Mouse (Mus musculus): ENCODE data around the gene Shc3. TPM values are rescaled to one million over a fixed set of nuclear protein-coding genes. Genes with fewer than 3 reads are reported as not detected.
A peak's percentile ranks its signal among the peaks of the same experiment; 100 is the strongest.

The Shc3 gene
- polyA plus RNA-seq, 1 experiment from 2014 or later: 0.28 TPM

DNA sequence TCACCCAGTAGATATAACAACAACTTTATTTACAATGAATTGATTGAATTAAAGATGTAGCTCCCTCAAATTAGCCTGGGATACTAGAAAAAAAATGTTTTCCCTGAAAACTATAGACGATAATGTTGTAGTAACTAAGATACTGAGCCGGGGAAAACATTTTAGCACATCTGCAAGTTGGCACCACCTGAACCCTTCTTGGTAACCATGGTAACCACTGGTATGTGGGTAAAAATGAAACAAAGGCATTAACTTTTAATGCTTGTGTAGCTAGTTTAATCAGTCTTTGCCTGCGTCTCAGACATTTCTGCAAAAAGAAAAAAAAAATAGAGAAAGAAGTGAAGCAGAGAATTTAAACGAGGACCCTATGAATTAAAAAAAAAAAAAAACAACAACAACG, 42.3 kb upstream of the Shc3 start:
- DNase-seq (ENCODE audit: low spot score) (no peak), ATAC-seq (ENCODE audit: low FRiP score, low TSS enrichment) (no peak)
- WGBS: 33% methylated on average over 5 of the region's 5 CpGs
- Histone ChIP-seq H3K9me3 (ENCODE audit: control insufficient read depth, low read length) (no peaks in the 10 kb centered on the region), H3K27me3 (ENCODE audit: control insufficient read depth, insufficient read depth, low read length) (no peaks in the 10 kb centered on the region), H3K4me1 (replicated peaks; ENCODE audit: control insufficient read depth, insufficient read depth) (no peaks in the 10 kb centered on the region), H3K9ac (ENCODE audit: low read length) (no peak overlapping the region), H3K4me3 (ENCODE audit: low read depth, low read length) (no peak overlapping the region), H3K36me3 (ENCODE audit: control insufficient read depth, insufficient read depth, low read length) (no peaks in the 10 kb centered on the region), H3K4me2 (replicated peaks; ENCODE audit: low read depth) (peak overlapping the region; percentile 23; the same call in 1 of the 2 replicates), H3K27ac (replicated peaks) (no peak overlapping the region)
- TF ChIP-seq EP300 (optimal IDR thresholded peaks at IDR 0.05) (no peak), CTCF (IDR thresholded peaks at IDR 0.05; ENCODE audit: low read depth) (no peak)

DNA sequence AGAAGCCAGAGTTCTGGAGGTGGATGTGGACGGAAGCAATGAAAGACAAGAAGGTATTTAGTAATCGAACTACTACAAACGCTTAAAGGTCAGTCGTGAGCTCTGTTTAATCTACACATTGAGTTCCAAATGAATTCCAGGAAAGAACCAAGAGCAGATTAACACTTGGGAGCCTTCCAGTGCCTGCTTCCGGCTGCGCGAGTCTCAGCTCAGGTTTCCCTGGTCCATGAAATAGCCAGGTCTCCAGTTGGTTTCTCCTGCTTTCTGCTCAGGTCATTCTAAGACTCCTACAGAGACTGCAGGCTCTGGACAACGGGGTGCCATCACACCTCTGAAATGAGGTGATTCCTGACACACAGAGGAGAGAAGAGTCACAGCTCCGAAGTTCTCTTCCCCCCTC, 41.8 kb upstream of the Shc3 start:
- ATAC-seq (ENCODE audit: low FRiP score, low TSS enrichment): peak; percentile 86
- no peak overlapping the region for H3K9ac ChIP-seq (ENCODE audit: low read length)
- no peaks in the 10 kb centered on the region for H3K27me3 ChIP-seq (ENCODE audit: control insufficient read depth, insufficient read depth, low read length)
- H3K27ac ChIP-seq (replicated peaks): no peak overlapping the region
- no peak overlapping the region for H3K4me3 ChIP-seq (ENCODE audit: low read depth, low read length)
- 4% methylated on average over 9 of the region's 9 CpGs for WGBS
- DNase-seq (ENCODE audit: low spot score): peak; percentile 68
- H3K9me3 ChIP-seq (ENCODE audit: control insufficient read depth, low read length): no peaks in the 10 kb centered on the region
- TF ChIP-seq EP300 (optimal IDR thresholded peaks at IDR 0.05) (no peak), CTCF (IDR thresholded peaks at IDR 0.05; ENCODE audit: low read depth) (no peak)
- H3K36me3 ChIP-seq (ENCODE audit: control insufficient read depth, insufficient read depth, low read length): no peaks in the 10 kb centered on the region
- peak overlapping the region; percentile 23 for H3K4me2 ChIP-seq (replicated peaks; ENCODE audit: low read depth)
- no peaks in the 10 kb centered on the region for H3K4me1 ChIP-seq (replicated peaks; ENCODE audit: control insufficient read depth, insufficient read depth)

DNA sequence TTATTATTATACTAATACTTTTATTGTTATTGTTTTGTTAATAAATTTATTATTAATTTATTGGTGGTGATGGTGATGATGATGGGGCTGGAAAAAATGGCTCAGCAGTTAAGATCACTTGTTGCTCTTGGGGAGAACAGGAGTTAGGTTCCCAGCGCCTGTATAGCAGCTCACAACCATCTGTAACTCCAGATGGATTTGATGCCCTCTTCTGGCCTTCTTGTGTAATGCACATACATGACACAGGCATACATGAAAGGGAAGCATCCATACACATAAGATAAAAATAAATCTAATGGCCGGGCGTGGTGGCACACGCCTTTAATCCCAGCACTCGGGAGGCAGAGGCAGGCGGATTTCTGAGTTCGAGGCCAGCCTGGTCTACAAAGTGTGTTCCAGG, 40.0 kb upstream of the Shc3 start:
- no peaks in the 10 kb centered on the region for H3K9me3 ChIP-seq (ENCODE audit: control insufficient read depth, low read length)
- TF ChIP-seq CTCF (IDR thresholded peaks at IDR 0.05; ENCODE audit: low read depth): peak; percentile 31
- TF ChIP-seq EP300 (optimal IDR thresholded peaks at IDR 0.05): no peak
- ATAC-seq (ENCODE audit: low FRiP score, low TSS enrichment) (no peak), DNase-seq (ENCODE audit: low spot score) (no peak)
- H3K9ac ChIP-seq (ENCODE audit: low read length): no peak overlapping the region
- WGBS: 95% methylated on average over 5 of the region's 7 CpGs
- no peaks in the 10 kb centered on the region for H3K4me1 ChIP-seq (replicated peaks; ENCODE audit: control insufficient read depth, insufficient read depth)
- no peaks in the 10 kb centered on the region for H3K36me3 ChIP-seq (ENCODE audit: control insufficient read depth, insufficient read depth, low read length)
- H3K27me3 ChIP-seq (ENCODE audit: control insufficient read depth, insufficient read depth, low read length): no peaks in the 10 kb centered on the region
- no peak overlapping the region for H3K4me2 ChIP-seq (replicated peaks; ENCODE audit: low read depth)
- no peak overlapping the region for H3K4me3 ChIP-seq (ENCODE audit: low read depth, low read length)
- no peak overlapping the region for H3K27ac ChIP-seq (replicated peaks)

DNA sequence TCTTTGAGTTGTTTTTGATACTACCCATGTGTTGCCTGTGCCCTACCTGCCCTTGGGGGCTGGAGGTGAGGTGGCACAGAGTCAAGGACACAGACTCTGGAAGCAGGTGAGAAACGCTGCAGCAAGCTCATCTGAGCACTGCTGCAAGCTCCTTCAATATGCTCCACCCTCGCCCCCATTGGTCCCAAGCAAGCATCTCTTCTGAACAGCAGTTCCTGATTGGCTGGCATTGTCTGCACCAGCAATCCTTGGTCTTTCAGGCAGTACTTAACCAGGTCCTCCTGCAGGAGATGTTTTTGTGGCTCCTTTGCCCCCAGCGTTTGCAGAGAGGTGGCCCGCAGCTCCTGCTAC, 34.6 kb upstream of the Shc3 start:
- ATAC-seq (ENCODE audit: low FRiP score, low TSS enrichment): no peak

DNA sequence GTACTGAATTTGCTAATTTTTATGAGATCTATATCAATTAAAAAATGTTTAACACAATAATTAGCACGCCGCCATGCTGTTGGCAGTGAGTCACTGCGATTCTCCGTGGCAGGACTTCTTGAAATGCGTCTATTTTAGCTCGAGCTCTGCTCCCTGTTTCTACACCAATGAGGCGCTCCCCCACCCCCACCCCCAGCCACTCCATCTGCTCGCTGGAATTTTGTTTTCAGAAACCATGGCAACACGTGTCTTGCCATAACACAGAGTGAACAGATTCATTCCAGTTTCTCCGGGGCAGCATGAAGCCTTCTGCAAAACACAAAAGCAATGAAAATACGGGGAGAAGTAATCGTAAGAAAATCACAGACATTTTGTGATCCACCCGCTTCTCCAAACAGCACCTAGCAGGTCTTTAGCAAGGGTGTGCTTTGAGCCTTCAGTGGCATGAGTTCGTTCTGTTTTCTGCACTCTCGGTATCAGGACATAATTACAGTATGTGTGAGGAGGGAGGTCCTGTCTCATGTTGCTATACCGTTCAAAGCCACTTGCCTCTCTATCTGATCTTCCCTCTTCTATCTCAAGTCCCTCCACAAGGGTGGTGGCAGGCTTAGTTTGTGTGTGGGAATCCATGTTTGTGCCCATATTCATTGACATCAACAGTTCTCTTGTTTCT, 34.1 kb upstream of the Shc3 start:
- Histone ChIP-seq H3K36me3 (ENCODE audit: control insufficient read depth, insufficient read depth, low read length) (no peaks in the 10 kb centered on the region), H3K9ac (ENCODE audit: low read length) (no peak overlapping the region), H3K27ac (replicated peaks) (no peak overlapping the region), H3K4me2 (replicated peaks; ENCODE audit: low read depth) (peak overlapping the region; percentile 45), H3K9me3 (ENCODE audit: control insufficient read depth, low read length) (no peaks in the 10 kb centered on the region), H3K4me1 (replicated peaks; ENCODE audit: control insufficient read depth, insufficient read depth) (no peaks in the 10 kb centered on the region), H3K4me3 (ENCODE audit: low read depth, low read length) (peak overlapping the region; percentile 18; the same call in 1 of the 2 replicates), H3K27me3 (ENCODE audit: control insufficient read depth, insufficient read depth, low read length) (no peaks in the 10 kb centered on the region)
- peak; percentile 71 for ATAC-seq (ENCODE audit: low FRiP score, low TSS enrichment)
- DNase-seq (ENCODE audit: low spot score): peak; percentile 54
- no peak for TF ChIP-seq EP300 (optimal IDR thresholded peaks at IDR 0.05)
- TF ChIP-seq CTCF (IDR thresholded peaks at IDR 0.05; ENCODE audit: low read depth): 0 out of 2 replicates have a peak, but pooled peaks have one; percentile 12
- WGBS: 11% methylated on average over 16 of the region's 16 CpGs

More for the DNA sequence above, 34.6 kb upstream of the Shc3 start:
- Histone ChIP-seq H3K4me1 (replicated peaks; ENCODE audit: control insufficient read depth, insufficient read depth) (no peaks in the 10 kb centered on the region), H3K9me3 (ENCODE audit: control insufficient read depth, low read length) (no peaks in the 10 kb centered on the region), H3K27ac (replicated peaks) (no peak overlapping the region), H3K4me3 (ENCODE audit: low read depth, low read length) (no peak overlapping the region), H3K4me2 (replicated peaks; ENCODE audit: low read depth) (peak overlapping the region; percentile 45), H3K36me3 (ENCODE audit: control insufficient read depth, insufficient read depth, low read length) (no peaks in the 10 kb centered on the region), H3K27me3 (ENCODE audit: control insufficient read depth, insufficient read depth, low read length) (no peaks in the 10 kb centered on the region), H3K9ac (ENCODE audit: low read length) (no peak overlapping the region)
- 54% methylated on average over 4 of the region's 4 CpGs for WGBS
- DNase-seq (ENCODE audit: low spot score): no peak
- no peak for TF ChIP-seq EP300 (optimal IDR thresholded peaks at IDR 0.05)
- TF ChIP-seq CTCF (IDR thresholded peaks at IDR 0.05; ENCODE audit: low read depth): no peak

DNA sequence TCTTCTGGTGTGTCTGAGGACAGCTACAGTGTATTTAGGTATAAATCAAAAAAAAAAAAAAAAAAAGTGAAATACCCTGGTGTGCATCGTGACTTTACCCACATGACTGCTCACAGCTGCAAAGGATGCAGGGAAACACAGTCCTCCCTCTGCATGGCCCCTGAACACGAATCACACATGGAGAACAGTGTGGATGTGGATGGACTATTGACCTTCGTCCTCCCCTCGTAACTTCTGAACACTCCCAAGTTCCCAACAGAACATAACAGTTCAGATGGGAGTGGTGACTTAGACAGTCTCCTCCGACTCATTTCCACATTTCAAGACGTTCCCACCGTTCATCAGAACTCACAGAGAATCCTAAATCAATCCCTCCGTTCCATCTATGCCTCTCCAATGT, 33.5 kb upstream of the Shc3 start:
- Histone ChIP-seq H3K4me1 (replicated peaks; ENCODE audit: control insufficient read depth, insufficient read depth) (no peaks in the 10 kb centered on the region), H3K4me2 (replicated peaks; ENCODE audit: low read depth) (peak overlapping the region; percentile 45; the same call in 1 of the 2 replicates), H3K4me3 (ENCODE audit: low read depth, low read length) (no peak overlapping the region), H3K36me3 (ENCODE audit: control insufficient read depth, insufficient read depth, low read length) (no peaks in the 10 kb centered on the region), H3K9ac (ENCODE audit: low read length) (no peak overlapping the region), H3K27ac (replicated peaks) (no peak overlapping the region), H3K27me3 (ENCODE audit: control insufficient read depth, insufficient read depth, low read length) (no peaks in the 10 kb centered on the region), H3K9me3 (ENCODE audit: control insufficient read depth, low read length) (no peaks in the 10 kb centered on the region)
- TF ChIP-seq EP300 (optimal IDR thresholded peaks at IDR 0.05) (no peak), CTCF (IDR thresholded peaks at IDR 0.05; ENCODE audit: low read depth) (no peak)
- no peak for DNase-seq (ENCODE audit: low spot score)
- WGBS: 51% methylated on average over 8 of the region's 8 CpGs
- no peak for ATAC-seq (ENCODE audit: low FRiP score, low TSS enrichment)
